Mouse (Mus musculus) effector memory CD4-positive, alpha-beta T cell, adult 5 months (primary cell): ENCODE results near the gene Fnip1. TPM values are rescaled to one million over a fixed set of nuclear protein-coding genes. Genes with fewer than 3 reads are reported as not detected.

Experiments
- polyA plus RNA-seq: library from polyadenylated mRNA; unstranded; fragments of 100-300 nt; shearing (Covaris generic); gene quantifications from one replicate; pipeline ENCODE4 v1.2.1, GENCODE M21; 2017

Fnip1 gene
- polyA plus RNA-seq = 9.2 TPM

DNA sequence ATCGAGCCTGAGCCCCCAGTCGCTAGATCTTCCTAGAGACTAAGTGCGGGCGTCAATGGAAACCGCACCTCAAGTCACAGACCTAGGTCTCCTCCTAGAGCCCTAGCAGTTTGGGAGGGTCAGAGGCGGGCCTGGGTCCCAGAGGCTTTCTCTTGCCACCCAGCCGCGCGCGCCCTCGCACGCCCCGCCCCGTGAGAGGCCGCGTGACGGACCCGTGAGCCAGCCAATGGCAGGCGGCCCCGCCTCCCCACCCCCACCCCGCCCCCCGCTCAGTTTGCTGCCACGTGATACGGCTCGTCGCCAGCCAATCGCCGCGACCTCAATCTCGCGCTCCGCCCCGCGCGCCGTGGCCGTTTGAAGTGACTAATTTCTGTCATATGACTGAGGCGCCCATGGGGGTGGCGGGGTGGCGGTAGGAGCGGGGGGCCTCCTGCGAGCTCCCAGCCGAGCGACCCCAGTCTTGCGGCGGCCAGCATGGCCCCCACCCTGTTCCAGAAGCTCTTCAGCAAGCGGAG lies at the start of gene Fnip1:
Gene Fnip1 (plus strand): TSS at position 377 of the 515 bp plus-strand sequence.

GRCm38 (mm10) chr11:54522529-54523430 lies 84.8 kb downstream of the Fnip1 start, which contains the start of gene Rapgef6:
TSS of gene Rapgef6 (plus strand) at chr11:54522847.

Other genes with a start within 250 kb of the Fnip1 start
- gene Csf2, start 188.5 kb upstream of the Fnip1 start, polyA plus RNA-seq = 4.0 TPM
- gene Il3, start 170.9 kb upstream of the Fnip1 start, polyA plus RNA-seq = not detected
- gene Acsl6, start 134.4 kb upstream of the Fnip1 start, polyA plus RNA-seq = not detected
- gene Meikin, start 67.5 kb upstream of the Fnip1 start, polyA plus RNA-seq = not detected
- gene Rapgef6, start 84.6 kb downstream of the Fnip1 start, polyA plus RNA-seq = 210 TPM